In the genomic region with DNA sequence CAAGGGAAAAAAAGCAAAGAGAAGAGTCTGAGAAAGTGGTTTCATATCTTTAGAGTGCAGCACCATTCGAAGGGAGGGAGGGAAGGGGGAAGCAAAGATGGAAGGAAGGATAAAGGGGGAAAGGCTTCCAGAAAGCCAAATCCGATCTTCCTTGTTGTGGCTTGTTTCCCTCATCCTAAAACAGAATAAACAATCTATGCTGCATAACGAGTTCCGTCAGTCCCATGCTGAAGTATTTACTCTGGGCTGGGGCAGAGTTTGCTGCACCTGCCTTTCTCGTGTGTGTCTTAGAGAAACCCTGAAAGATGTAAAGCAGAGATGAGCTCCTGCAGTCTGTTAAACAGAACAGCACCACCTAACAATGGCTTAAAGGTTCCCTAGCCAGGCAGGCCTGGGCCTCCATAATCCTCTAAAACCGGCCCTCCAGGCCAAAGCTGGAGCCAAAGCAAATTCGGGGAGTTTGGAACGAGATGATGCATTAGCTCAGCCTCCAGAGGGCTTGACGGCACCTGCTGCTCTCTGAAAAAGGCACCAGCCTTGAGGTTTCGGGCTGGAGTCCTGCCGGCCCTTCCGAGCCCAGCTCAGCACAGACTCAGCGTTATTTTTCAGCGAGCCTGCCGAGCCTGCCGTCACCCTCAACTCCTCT, we compare ENCODE assay signal across 8 mouse cellular contexts. TPM values are rescaled to one million over a fixed set of nuclear protein-coding genes. Genes with fewer than 3 reads are reported as not detected.
DNase-seq lines count a peak whose midpoint lies in the region; ATAC-seq and TF ChIP-seq lines count a peak whose summit lies in the region.

No protein-coding gene starts in this region.

- peak overlapping the region; percentile 57 for H3K27ac ChIP-seq in liver, adult 2 months (replicated peaks; ENCODE audit: insufficient read depth, low read depth, low read length)
- peak overlapping the region; percentile 48 for H3K27ac ChIP-seq in forebrain, postnatal 0 days (ENCODE audit: low read depth, low read length)
- H3K27ac ChIP-seq in liver, embryonic 13.5 days = peak overlapping the region; percentile 68

- peaks cover 62% of the 10 kb centered on the region for H3K4me1 ChIP-seq in liver, adult 2 months (ENCODE audit: control insufficient read depth, insufficient read depth, low read length)
- H3K4me1 ChIP-seq in forebrain, postnatal 0 days (ENCODE audit: insufficient read depth) = peaks cover 4% of the 10 kb centered on the region; the same call in 1 of the 2 replicates
- peaks cover 93% of the 10 kb centered on the region for H3K4me1 ChIP-seq in liver, embryonic 13.5 days (replicated peaks)

- no peak for TF ChIP-seq POLR2A in liver, adult 2 months (IDR thresholded peaks at IDR 0.05; ENCODE audit: extremely low read depth, insufficient read depth, low read length)

- H3K9me3 ChIP-seq in forebrain, postnatal 0 days (ENCODE audit: low read length) = no peaks in the 10 kb centered on the region
- H3K9me3 ChIP-seq in liver, embryonic 13.5 days (replicated peaks) = no peaks in the 10 kb centered on the region

- no peaks in the 10 kb centered on the region for H3K36me3 ChIP-seq in liver, adult 2 months (ENCODE audit: control insufficient read depth, insufficient read depth, low read length)
- no peaks in the 10 kb centered on the region for H3K36me3 ChIP-seq in forebrain, postnatal 0 days (ENCODE audit: insufficient read depth)
- H3K36me3 ChIP-seq in liver, embryonic 13.5 days = no peaks in the 10 kb centered on the region

- ATAC-seq in forebrain, postnatal 0 days = 0 out of 2 replicates have a peak, but pooled peaks have one; percentile 30
- peak; percentile 51; the same call in 1 of the 2 replicates for ATAC-seq in liver, embryonic 13.5 days (ENCODE audit: low read depth)

- no peak for TF ChIP-seq CTCF in liver, adult 2 months (IDR thresholded peaks at IDR 0.05; ENCODE audit: low read depth, low read length)
- TF ChIP-seq CTCF in forebrain, postnatal 0 days (IDR thresholded peaks at IDR 0.05; ENCODE audit: low read depth) = peak; percentile 13; the same call in 1 of the 2 replicates

- 12% methylated on average over 16 of the region's 16 CpGs for WGBS in liver, adult 2 months
- 15% methylated on average over 16 of the region's 16 CpGs for WGBS in forebrain, postnatal 0 days
- WGBS in liver, embryonic 13.5 days (ENCODE audit: insufficient replicate concordance) = 12% methylated on average over 16 of the region's 16 CpGs

- peak overlapping the region; percentile 61; the same call in 1 of the 2 replicates for H3K9ac ChIP-seq in liver, adult 2 months (ENCODE audit: low read depth, low read length)
- H3K9ac ChIP-seq in forebrain, postnatal 0 days = no peak overlapping the region
- peak overlapping the region; percentile 61 for H3K9ac ChIP-seq in liver, embryonic 13.5 days

- DNase-seq in liver, adult 2 months (ENCODE audit: extremely low read depth, low read depth, low spot score) = peak; percentile 58
- DNase-seq in liver = no peak
- DNase-seq in cerebellum, adult 9-10 months = peak; percentile 24
- DNase-seq in forebrain, postnatal 0 days = peak; percentile 35
- DNase-seq in liver, embryonic 13.5 days = no peak
- no peak for DNase-seq in Muller cell, postnatal 12 days (ENCODE audit: inconsistent ontology term)
- DNase-seq in frontal cortex, postnatal 36 days (ENCODE audit: low spot score in 2 of 2) = no peak
- DNase-seq in spleen, postnatal 4 days (ENCODE audit: low spot score in 2 of 2) = no peak

- H3K79me2 ChIP-seq in liver, adult 2 months (ENCODE audit: control insufficient read depth, insufficient read depth, low read length) = peaks cover 36% of the 10 kb centered on the region; the same call in 1 of the 2 replicates

- H3K4me2 ChIP-seq in forebrain, postnatal 0 days (ENCODE audit: low read depth) = no peak overlapping the region
- peak overlapping the region; percentile 62 for H3K4me2 ChIP-seq in liver, embryonic 13.5 days

- H3K27me3 ChIP-seq in liver, adult 2 months (ENCODE audit: control insufficient read depth, insufficient read depth, low read length) = no peaks in the 10 kb centered on the region
- H3K27me3 ChIP-seq in forebrain, postnatal 0 days (ENCODE audit: insufficient read depth, low read length) = no peaks in the 10 kb centered on the region
- H3K27me3 ChIP-seq in liver, embryonic 13.5 days = no peaks in the 10 kb centered on the region

- no peak overlapping the region for H3K4me3 ChIP-seq in liver, adult 2 months (ENCODE audit: insufficient read depth, low read depth, low read length)
- H3K4me3 ChIP-seq in forebrain, postnatal 0 days (ENCODE audit: low read depth, low read length) = no peak overlapping the region
- peak overlapping the region; percentile 28 for H3K4me3 ChIP-seq in liver, embryonic 13.5 days (replicated peaks)

RNA-seq across cellular contexts. Expression of a gene that starts 43.4 kb away (rescaled TPM):
- total RNA-seq in liver, adult 2 months (2014; rRNA removed) = 13.4 and 18.7 TPM in 2 replicates
- polyA plus RNA-seq in liver, adult 2 months (2012; rRNA removed) = 20.0 and 22.2 TPM in 2 replicates
- total RNA-seq in forebrain, postnatal 0 days (2014; rRNA removed) = 5.0 and 5.9 TPM in 2 replicates
- 3.2 and 3.5 TPM in 2 replicates for polyA plus RNA-seq in forebrain, postnatal 0 days (2015; fragmentation: Nextera tagmentation; extraction: Ambion mirVana)
- polyA plus RNA-seq in liver, embryonic 13.5 days (2015; fragmentation: Nextera tagmentation; extraction: Ambion mirVana) = 7.4 and 9.5 TPM in 2 replicates

Comparison
In these comparisons a context has a peak if more than half of its experiments do, and no peak if none do; other contexts are left out.
1. DNase-seq: peak in liver, adult 2 months (single experiment), cerebellum, adult 9-10 months (single experiment) and forebrain, postnatal 0 days (single experiment); none in liver (single experiment), liver, embryonic 13.5 days (single experiment), Muller cell, postnatal 12 days (single experiment), frontal cortex, postnatal 36 days (0 of 2) and spleen, postnatal 4 days (0 of 2).
2. Peak in every context shown above with its lines, with median percentiles within 50 percentile points of each other: H3K27ac ChIP-seq.